Mouse (Mus musculus) macrophage (primary cell): ENCODE results near the gene Ccdc69. TPM values are rescaled to one million over a fixed set of nuclear protein-coding genes. Genes with fewer than 3 reads are reported as not detected.
"Not testable (repeated sequence)": the region's sequence is repeated elsewhere in the genome, so short reads cannot be mapped to it uniquely, and the experiment has no call there.

Experiments
- H3K27ac ChIP-seq: fragments of 350-480 bp; formaldehyde crosslinking; 2 replicates; pipeline ENCODE4 v1.9.0; 2021
- H3K36me3 ChIP-seq: fragments of 350-480 bp; formaldehyde crosslinking; 2 replicates; pipeline ENCODE4 v1.9.0; 2021; ENCODE audit errors: inconsistent target
- H3K4me3 ChIP-seq: fragments of 350-480 bp; formaldehyde crosslinking; 2 replicates; pipeline ENCODE4 v1.9.0; 2021; ENCODE audit errors: inconsistent target
- H3K79me2 ChIP-seq: fragments of 350-480 bp; formaldehyde crosslinking; 2 replicates; pipeline ENCODE4 v1.9.0; 2021; ENCODE audit errors: inconsistent target
- WGBS: methylation state at CpG from one replicate; pipeline ENCODE4 v1.1.7; 2026; ENCODE audit warnings: inconsistent platforms; ENCODE audit not compliant: missing documents; 5-methylcytosine and 5-hydroxymethylcytosine counted together
- polyA plus RNA-seq: library from polyadenylated mRNA; stranded (reverse); fragments of 250-400 nt; gene quantifications from 3 replicates; pipeline ENCODE4 v1.2.4, GENCODE M21; 2018; ENCODE audit warnings: inconsistent platforms

Gene Ccdc69
- polyA plus RNA-seq, 1 experiment from 2014 or later, result 3.1 TPM

DNA sequence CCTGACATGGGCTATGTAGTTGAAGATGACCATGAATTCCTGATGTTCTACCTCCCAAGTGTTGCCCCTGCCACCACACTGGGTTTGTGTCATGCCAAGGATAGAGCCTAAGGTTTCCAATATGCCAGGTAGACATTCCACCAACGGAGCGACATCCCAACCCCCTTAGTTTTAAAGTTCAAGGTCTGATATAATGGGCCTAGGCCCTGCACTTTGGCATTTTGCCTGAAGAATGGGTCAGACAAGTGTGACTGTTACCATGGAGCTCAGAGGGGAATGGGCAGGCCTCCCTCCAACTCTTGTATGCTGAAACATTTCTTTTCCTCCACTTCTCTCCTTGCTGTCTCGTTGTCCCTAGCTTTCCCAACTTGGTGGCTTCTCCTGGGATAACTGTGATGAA, 25.3 kb upstream of the Ccdc69 start:
- Histone ChIP-seq H3K36me3 (peaks cover 28% of the 10 kb centered on the region), H3K79me2 (peaks cover 57% of the 10 kb centered on the region), H3K27ac (no peak overlapping the region), H3K4me3 (no peak overlapping the region)
- WGBS, result 94% methylated on average over 3 of the region's 3 CpGs

DNA sequence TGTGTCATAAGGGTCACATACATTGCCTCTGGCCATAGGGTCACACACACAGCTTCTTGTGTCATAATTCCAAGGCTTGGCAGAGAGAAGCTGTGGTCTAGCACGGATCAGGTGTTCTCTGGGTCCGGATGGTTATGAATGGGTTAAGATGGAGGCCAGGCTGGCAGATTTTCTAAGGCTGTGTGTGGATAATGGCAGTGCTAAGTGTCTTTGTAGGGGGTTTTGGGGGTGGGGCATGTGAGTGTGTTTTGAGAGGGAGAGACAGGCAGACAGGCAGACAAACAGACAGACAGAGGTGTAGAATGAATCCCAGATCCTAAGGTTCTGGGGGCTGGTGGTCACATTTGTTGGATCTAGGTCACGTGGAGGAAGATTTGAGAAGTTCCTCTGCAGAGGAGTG, 24.1 kb upstream of the Ccdc69 start:
- Histone ChIP-seq H3K36me3 (peaks cover 27% of the 10 kb centered on the region), H3K79me2 (peaks cover 59% of the 10 kb centered on the region), H3K4me3 (no peak overlapping the region), H3K27ac (no peak overlapping the region)
- 91% methylated on average over 3 of the region's 3 CpGs for WGBS

DNA sequence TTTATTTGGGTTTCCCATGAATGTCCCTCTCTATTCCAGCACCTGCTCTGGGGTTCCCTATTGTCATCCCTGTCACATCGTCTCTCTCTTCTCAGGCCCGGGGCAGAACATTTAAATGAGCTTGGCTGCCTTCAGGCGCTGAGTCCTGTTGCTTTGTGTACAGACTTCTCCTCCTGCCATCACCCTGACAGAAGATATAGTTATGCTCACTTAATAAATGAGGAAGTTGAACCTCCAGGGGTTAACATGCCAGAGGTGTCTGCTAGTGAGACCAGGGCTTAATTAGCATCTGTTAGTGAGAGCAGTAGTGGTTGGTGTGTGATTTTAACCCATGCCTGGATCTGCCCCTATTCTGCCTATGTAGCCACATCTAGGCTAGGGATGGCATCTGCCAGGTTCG, 21.9 kb upstream of the Ccdc69 start:
- H3K27ac ChIP-seq, result no peak overlapping the region
- peaks cover 59% of the 10 kb centered on the region for H3K79me2 ChIP-seq
- 10% methylated on average over 4 of the region's 4 CpGs for WGBS
- peaks cover 26% of the 10 kb centered on the region for H3K36me3 ChIP-seq
- H3K4me3 ChIP-seq, result no peak overlapping the region

DNA sequence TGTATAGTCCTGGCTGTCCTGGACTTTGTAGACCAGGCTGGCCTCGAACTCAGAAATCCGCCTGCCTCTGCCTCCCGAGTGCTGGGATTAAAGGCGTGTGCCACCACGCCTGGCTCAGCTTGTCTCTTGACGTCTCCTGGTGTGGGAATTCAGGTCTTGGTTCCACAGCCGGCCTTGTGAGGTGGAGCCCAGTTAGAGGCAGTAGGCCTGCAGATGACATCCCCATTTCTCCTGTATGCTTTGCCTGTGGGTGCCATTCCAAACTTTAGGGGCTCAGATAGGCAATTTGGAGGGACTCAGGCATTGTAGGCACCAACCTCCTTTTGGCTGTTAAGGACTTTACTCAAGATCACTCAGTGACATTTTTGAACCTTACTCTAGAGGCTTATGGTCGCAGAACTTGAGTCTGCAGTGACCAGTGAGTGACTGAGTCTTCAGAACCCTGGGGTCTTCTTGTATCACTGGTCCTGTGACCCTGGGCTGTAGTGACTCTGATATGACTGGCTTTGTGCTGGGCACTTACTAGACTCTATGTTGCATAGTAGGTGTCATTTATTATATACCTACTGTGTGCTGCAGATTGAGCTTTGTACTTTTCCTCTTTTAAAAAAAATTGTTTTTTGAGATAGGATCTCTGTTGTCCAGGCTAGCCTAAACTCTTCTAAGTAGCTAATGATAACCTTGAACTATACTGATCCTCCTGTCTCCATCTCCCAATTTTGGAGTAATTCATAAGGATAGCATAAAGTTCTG, 21.3 kb upstream of the Ccdc69 start:
- Histone ChIP-seq H3K27ac (no peak overlapping the region), H3K36me3 (peaks cover 20% of the 10 kb centered on the region), H3K79me2 (peaks cover 59% of the 10 kb centered on the region), H3K4me3 (peak overlapping the region; percentile 67)
- 56% methylated on average over 8 of the region's 8 CpGs for WGBS

DNA sequence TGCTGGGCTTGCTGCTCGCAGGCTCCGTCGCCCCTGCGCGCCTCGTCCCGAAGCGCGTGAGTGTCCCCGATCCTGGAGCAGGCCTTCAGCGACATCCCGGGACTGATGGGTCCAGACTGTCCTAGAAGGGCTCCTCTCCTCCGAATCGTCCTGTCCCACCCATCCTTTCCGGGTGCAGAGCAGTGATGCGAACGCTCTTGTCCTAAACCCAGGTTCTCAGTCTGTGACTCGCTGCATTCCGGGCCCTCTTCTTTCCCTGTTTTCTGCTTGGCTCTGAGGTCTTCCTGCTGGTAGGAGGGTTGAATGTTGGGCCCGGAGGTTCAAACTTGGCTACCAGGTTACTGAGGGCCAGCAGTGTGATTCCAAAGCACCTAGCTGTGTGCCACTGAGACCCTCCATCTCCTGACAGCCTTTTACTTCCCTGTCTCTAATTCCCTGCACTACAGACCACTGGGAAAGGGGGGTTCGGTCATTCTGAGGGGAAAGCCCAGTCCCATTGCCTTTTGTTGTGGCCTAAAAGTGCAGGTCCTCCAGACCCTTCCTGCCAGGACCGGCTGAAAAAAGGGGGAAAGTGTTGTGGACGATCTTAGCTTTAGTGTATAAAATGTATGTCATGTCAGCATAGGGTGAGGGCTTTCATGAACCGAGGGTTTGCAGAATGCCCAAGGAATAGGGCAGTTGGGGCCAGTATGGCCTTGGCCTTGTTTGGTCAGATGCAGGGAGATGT, 20.4 kb upstream of the Ccdc69 start:
- H3K4me3 ChIP-seq, result peak overlapping the region; percentile 67
- H3K79me2 ChIP-seq, result peaks cover 53% of the 10 kb centered on the region
- WGBS, result 1% methylated on average over 23 of the region's 24 CpGs
- H3K27ac ChIP-seq, result peak overlapping the region; percentile 52
- peaks cover 11% of the 10 kb centered on the region; the same call in 1 of the 2 replicates for H3K36me3 ChIP-seq

DNA sequence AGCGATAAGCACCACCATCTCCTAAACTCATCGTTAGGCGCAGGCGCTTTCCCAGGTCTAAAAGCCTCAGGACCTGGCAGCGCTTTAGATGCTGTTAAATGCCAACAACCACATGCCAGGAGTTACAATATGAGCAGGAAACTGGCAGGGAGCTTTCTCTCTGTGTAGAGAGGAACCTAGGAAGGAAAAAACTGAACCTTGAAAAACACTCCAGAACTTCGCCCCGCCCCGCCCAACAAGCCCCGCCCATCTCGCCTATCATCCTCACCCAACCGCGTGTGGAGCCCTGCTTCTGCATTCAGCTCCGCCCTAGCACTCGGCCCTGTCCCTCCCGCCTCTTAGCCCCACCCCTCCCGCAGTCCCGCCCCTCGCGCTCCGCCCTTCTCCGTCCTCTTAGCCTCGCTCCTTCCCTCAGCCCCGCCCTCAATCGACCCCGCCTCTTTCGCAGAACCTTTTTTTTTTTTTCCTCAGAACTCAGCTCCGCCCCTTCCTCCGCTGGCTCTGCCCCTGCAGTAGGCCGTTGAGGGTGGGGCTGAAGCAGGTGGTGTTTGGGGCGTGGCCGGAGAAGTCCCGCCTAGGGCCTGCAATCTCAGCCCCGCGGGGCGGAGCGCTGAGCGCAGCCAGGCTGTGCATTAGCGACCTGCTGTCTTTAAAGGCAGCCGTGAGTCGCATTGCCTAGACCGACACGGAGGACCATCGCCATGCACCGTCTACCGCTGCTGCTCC, 19.7 kb upstream of the Ccdc69 start, which contains the start of gene Gm2a:
TSS of gene Gm2a (plus strand) at position 653 of the 726 bp plus-strand sequence.
- Histone ChIP-seq H3K27ac (peak within 1 kb of the TSS; percentile 66), H3K79me2 (peaks cover 46% of the 10 kb centered on the region), H3K4me3 (peak within 1 kb of the TSS; percentile 67), H3K36me3 (peaks cover 11% of the 10 kb centered on the region; the same call in 1 of the 2 replicates)
- WGBS, result under 1% methylated on average over 41 of the region's 45 CpGs

DNA sequence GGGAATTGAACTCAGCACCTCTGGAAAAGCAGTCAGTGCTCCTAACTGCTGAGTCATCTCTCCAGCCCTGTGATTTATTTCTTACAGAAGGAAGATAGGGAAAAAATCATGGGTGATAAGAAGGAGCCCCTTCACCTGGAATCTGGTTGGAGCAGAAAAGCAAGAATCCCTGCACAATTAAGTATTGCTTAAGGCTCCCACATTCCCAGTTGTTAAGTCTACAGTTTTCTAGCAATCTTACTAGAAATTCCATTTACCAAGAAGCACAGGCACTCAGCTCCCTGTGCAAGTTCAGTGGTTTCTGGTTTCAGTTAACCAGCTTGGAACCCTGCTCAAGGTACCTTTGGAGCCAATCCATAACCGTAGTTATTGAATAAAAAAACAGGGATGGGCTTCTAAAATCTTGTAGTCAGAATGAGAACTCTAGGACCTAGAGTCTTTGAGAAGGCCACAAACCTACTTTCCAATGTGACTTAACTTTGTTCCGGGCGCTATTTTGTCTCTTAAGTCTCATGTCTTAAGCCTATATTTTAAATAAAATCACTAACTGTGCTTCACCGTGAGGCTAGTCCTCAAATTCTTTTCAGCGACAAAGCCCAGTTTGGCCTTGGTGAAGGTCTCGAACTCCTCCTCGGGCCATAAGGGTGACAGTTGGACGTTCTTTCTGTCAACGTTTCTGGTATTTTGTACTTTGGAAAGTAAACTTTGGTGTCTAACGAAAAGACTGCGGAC, 19.0 kb upstream of the Ccdc69 start:
- no peak overlapping the region for H3K4me3 ChIP-seq
- 27% methylated on average over 11 of the region's 11 CpGs for WGBS

DNA sequence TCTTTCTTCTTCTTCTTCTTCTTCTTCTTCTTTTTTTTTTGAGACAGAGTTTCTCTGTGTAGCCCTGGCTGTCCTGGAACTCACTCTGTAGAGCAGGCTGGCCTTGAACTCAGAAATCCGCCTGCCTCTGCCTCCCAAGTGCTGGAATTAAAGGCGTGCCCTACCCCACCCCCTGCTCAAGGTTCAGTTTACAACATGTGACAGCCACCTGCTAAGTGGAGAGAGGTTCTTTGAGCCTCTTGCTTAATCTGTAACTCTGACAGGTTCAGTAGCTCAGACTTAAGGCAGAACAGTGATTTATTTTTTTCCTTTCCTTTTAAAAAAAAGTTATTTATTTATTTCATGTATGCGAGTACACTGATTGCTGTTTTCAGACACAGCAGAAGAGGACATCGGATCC, 18.4 kb upstream of the Ccdc69 start:
- H3K36me3 ChIP-seq, H3K27ac ChIP-seq, H3K4me3 ChIP-seq: not testable (repeated sequence)
- 77% methylated on average over 3 of the region's 4 CpGs for WGBS
- peaks cover 33% of the 10 kb centered on the region for H3K79me2 ChIP-seq

More for the DNA sequence above, 19.0 kb upstream of the Ccdc69 start:
- peak overlapping the region; percentile 66 for H3K27ac ChIP-seq
- peaks cover 39% of the 10 kb centered on the region for H3K79me2 ChIP-seq
- peaks cover 10% of the 10 kb centered on the region; the same call in 1 of the 2 replicates for H3K36me3 ChIP-seq

DNA sequence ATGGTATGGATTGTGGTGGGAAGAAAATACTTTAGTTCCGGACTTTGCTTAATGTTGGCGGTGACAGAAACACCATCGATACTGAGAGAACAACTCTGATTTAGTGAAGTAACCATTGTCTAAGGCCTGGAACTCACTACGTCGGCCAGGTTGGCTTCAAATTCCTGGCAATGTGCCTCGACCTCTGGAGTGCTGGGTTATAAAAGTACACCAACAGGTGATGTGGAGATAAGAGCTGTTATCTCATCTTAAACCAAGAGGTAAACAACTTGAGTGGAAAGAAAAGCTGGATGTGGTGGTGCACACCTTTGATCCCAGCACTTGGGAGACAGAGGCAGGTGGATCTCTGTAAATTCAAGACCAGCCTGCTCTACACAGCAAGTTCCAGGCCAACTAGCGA, 15.2 kb upstream of the Ccdc69 start:
- no peak overlapping the region for H3K4me3 ChIP-seq
- no peaks in the 10 kb centered on the region for H3K36me3 ChIP-seq
- 92% methylated on average over 6 of the region's 7 CpGs for WGBS
- H3K79me2 ChIP-seq, result peaks cover 1% of the 10 kb centered on the region; the same call in 1 of the 2 replicates
- H3K27ac ChIP-seq, result no peak overlapping the region

DNA sequence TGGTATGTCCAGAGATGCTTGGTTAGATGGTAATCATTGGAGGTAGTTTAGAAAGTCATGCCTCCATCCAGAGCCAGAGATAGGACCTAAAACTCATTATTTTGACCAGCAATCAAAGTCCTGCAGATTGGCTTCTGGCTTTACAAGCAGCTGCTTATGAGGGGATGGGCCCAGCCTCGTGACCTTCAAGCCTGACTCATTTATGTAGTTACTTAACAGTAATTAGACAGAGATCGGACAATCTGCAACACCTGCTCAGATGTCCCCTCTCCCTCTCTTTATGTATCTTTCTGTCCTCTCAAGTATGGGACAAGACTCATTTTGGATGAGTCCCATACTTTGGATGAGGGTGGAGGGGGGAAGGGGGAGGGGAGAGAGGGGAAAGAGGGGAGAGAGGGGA, 12.0 kb upstream of the Ccdc69 start:
- no peaks in the 10 kb centered on the region for H3K79me2 ChIP-seq
- H3K27ac ChIP-seq, result no peak overlapping the region
- 85% methylated on average over 2 of the region's 2 CpGs for WGBS
- no peaks in the 10 kb centered on the region for H3K36me3 ChIP-seq
- no peak overlapping the region for H3K4me3 ChIP-seq

DNA sequence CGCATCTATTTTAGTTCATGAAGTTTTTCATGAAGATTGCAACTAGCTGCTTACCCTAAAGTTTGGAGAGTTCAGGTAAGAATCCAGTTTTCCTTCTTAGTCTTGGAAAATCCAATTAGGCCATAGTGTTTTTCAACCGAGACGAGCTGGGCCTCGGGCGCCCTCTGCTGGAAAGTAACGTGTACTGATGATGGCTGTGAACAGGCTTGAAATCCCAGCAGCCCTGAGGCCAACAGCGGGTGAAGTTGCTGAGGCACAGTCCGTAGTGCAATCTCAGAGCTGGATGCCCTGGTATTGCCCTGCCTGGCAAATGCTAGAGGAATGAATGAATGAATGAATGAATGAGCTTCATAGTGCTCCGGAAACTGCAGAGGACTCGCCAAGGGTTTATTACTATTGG, 9.1 kb upstream of the Ccdc69 start:
- WGBS, result 30% methylated on average over 10 of the region's 10 CpGs
- no peak overlapping the region for H3K4me3 ChIP-seq
- no peaks in the 10 kb centered on the region for H3K36me3 ChIP-seq
- H3K79me2 ChIP-seq, result no peaks in the 10 kb centered on the region
- H3K27ac ChIP-seq, result no peak overlapping the region

DNA sequence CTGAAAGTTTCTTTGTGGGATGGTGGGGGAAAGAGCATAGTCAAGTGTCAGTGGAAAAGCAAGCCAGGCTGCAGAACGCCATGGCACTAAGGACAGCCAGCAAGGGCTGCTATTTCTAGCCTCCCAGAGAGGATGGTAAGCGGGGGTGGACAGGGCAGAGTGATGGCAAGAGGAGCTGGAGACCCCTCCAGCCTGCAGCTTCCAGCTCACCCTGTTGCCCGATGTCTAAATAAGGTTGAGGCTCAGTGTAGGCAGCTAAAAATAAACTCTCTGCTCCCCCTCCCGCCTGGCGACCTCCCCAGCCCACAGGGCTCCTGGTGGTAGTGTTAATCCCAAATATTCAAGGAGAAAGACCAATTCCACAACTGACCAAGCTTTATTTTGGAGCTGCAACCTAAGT, 7.5 kb upstream of the Ccdc69 start:
- Histone ChIP-seq H3K79me2 (no peaks in the 10 kb centered on the region), H3K4me3 (no peak overlapping the region), H3K27ac (no peak overlapping the region), H3K36me3 (no peaks in the 10 kb centered on the region)
- 62% methylated on average over 5 of the region's 5 CpGs for WGBS

DNA sequence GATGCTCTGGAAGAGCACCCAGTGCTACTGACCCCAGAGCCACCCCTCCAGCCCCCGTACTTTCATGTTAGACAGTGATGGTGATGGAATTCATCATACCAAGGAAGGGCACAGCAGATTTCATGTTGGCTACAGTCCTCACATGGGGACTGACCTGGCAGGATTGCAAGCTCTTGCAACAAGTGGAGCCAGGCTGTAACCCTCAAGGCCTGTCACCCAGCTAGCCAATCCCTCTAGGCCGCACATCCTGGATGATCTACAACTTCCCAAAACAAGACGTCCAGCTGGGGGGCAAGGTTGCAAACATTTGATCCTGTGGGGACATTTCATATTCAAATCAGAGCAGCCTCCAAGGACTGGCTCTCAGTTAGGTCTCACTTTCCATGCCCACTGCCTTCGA, 6.7 kb upstream of the Ccdc69 start:
- Histone ChIP-seq H3K27ac (no peak overlapping the region), H3K36me3 (no peaks in the 10 kb centered on the region), H3K4me3 (no peak overlapping the region), H3K79me2 (no peaks in the 10 kb centered on the region)
- WGBS, result 72% methylated on average over 4 of the region's 4 CpGs

DNA sequence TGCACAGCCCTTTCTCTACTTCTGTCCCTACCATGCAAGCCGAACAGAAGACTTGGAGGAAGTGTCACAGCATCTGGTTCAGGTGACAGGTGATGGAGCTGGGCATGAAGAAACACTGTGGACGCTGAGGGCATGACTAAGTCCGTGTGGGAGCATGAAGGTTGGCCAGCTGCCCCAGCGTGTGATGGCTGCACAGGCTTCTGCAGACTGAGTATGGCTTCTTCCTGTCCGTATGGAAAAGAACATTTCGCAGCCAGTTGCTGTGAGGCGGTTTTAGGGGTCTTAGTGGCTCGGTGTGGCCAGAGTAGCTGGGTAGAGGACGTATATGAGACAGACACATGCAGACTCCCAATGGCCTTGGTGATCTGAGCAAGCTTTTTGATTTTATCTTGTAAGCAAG, 3.3 kb upstream of the Ccdc69 start:
- Histone ChIP-seq H3K4me3 (no peak overlapping the region), H3K36me3 (no peaks in the 10 kb centered on the region), H3K27ac (no peak overlapping the region), H3K79me2 (no peaks in the 10 kb centered on the region)
- 96% methylated on average over 9 of the region's 9 CpGs for WGBS
